Mouse (Mus musculus): ENCODE measurements around the gene Zkscan7. TPM values are rescaled to one million over a fixed set of nuclear protein-coding genes. Genes with fewer than 3 reads are reported as not detected.
"Not testable (repeated sequence)": the region's sequence is repeated elsewhere in the genome, so short reads cannot be mapped to it uniquely, and the experiment has no call there.

The Zkscan7 gene
- total and polyA plus RNA-seq, 2 experiments from 2014 or later, result 1.6 to 5.7 TPM

GRCm38 (mm10) chr9:122845621-122846020, 39.9 kb upstream of the Zkscan7 start:
- H3K4me2 ChIP-seq (ENCODE audit: low read depth, low read length, poor library complexity, severe bottlenecking), result no peak overlapping the region
- H3K9me3 ChIP-seq (ENCODE audit: low read length), result no peaks in the 10 kb centered on the region
- no peaks in the 10 kb centered on the region for H3K4me1 ChIP-seq (ENCODE audit: insufficient read depth, low read length)
- 88% methylated on average over 3 of the region's 3 CpGs for WGBS
- H3K9ac ChIP-seq (replicated peaks; ENCODE audit: low read length, poor library complexity, severe bottlenecking), result no peak overlapping the region
- H3K36me3 ChIP-seq (ENCODE audit: insufficient read depth, low read length), result peaks cover 6% of the 10 kb centered on the region; the same call in 1 of the 2 replicates
- no peak for TF ChIP-seq CTCF (IDR thresholded peaks at IDR 0.05)
- DNase-seq (ENCODE audit: low spot score) (no peak), ATAC-seq (ENCODE audit: low FRiP score) (no peak)
- no peak overlapping the region for H3K4me3 ChIP-seq (ENCODE audit: low read depth, low read length)
- no peaks in the 10 kb centered on the region for H3K27me3 ChIP-seq (ENCODE audit: insufficient read depth, low read length)
- no peak overlapping the region for H3K27ac ChIP-seq (ENCODE audit: low read depth, low read length)

DNA sequence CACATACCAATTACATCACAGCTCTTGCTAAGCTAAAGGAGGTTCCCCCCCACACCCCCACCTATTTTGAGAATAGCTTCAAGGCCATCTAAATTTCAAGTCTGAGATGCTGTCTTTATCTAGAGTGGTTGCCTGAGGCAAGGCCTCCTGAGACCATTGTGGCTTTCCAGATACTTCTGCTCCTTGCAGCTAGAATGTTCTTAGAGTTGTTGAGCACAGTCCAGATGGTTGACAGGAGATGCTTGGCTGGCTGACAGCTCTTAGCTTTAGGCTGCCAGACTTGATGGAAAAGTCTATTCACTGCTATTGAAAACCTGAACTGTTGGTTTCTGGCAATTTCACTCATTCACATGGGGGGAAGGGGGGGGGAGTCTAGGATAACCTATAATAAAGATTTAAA, 39.3 kb upstream of the Zkscan7 start:
- DNase-seq (ENCODE audit: low spot score) (peak; percentile 46), ATAC-seq (ENCODE audit: low FRiP score) (no peak)
- H3K4me2 ChIP-seq (ENCODE audit: low read depth, low read length, poor library complexity, severe bottlenecking), result no peak overlapping the region
- no peak overlapping the region for H3K4me3 ChIP-seq (ENCODE audit: low read depth, low read length)
- no peak overlapping the region for H3K27ac ChIP-seq (ENCODE audit: low read depth, low read length)
- no peaks in the 10 kb centered on the region for H3K27me3 ChIP-seq (ENCODE audit: insufficient read depth, low read length)
- H3K36me3 ChIP-seq (ENCODE audit: insufficient read depth, low read length), result peaks cover 6% of the 10 kb centered on the region; the same call in 1 of the 2 replicates
- no peaks in the 10 kb centered on the region for H3K9me3 ChIP-seq (ENCODE audit: low read length)
- H3K9ac ChIP-seq (replicated peaks; ENCODE audit: low read length, poor library complexity, severe bottlenecking), result no peak overlapping the region
- no peaks in the 10 kb centered on the region for H3K4me1 ChIP-seq (ENCODE audit: insufficient read depth, low read length)
- no peak for TF ChIP-seq CTCF (IDR thresholded peaks at IDR 0.05)

DNA sequence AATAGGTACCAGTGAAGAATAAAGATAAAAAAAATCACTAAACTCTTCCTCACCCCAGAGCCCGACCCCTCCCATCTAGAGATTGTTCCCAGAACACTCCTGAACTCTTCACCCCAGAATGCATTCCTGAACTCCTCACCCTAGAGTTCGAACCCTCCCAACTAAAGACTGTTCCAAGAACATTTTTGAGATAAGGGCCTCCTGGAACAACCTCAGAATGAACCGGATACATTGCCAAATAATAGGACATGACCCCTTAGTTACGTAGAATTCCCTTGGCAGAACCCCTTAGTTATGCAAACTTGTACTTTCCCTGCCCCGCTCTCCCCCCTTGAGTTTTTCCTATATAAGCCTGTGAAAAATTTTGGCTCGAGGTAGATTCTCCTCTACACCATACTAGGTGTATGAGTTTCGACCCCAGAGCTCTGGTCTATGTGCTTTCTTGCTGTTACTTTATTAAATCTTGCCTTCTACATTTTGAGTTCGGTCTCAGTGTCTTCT, 37.6 kb upstream of the Zkscan7 start:
- H3K27me3 ChIP-seq (ENCODE audit: insufficient read depth, low read length); H3K27ac ChIP-seq (ENCODE audit: low read depth, low read length); H3K4me1 ChIP-seq (ENCODE audit: insufficient read depth, low read length); H3K9ac ChIP-seq (replicated peaks; ENCODE audit: low read length, poor library complexity, severe bottlenecking); H3K9me3 ChIP-seq (ENCODE audit: low read length); DNase-seq (ENCODE audit: low spot score); ATAC-seq (ENCODE audit: low FRiP score); H3K4me2 ChIP-seq (ENCODE audit: low read depth, low read length, poor library complexity, severe bottlenecking); H3K4me3 ChIP-seq (ENCODE audit: low read depth, low read length): not testable (repeated sequence)
- 97% methylated on average over 5 of the region's 8 CpGs for WGBS
- H3K36me3 ChIP-seq (ENCODE audit: insufficient read depth, low read length), result peaks cover 22% of the 10 kb centered on the region

- WGBS, result 94% methylated on average over 7 of the region's 7 CpGs
- no peak overlapping the region for H3K4me3 ChIP-seq (ENCODE audit: low read depth, low read length)
Observed at GRCm38 (mm10) chr9:122854526-122854925, 31.0 kb upstream of the Zkscan7 start.

DNA sequence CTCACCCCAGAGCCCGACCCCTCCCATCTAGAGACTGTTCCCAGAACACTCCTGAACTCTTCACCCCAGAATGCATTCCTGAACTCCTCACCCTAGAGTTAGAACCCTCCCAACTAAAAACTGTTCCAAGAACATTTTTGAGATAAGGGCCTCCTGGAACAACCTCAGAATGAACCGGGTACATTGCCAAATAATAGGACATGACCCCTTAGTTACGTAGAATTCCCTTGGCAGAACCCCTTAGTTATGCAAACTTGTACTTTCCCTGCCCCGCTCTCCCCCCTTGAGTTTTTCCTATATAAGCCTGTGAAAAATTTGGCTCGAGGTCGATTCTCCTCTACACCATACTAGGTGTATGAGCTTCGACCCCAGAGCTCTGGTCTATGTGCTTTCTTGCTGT, 30.3 kb upstream of the Zkscan7 start:
- ATAC-seq (ENCODE audit: low FRiP score); H3K4me1 ChIP-seq (ENCODE audit: insufficient read depth, low read length): not testable (repeated sequence)
- 100% methylated on average over 2 of the region's 7 CpGs for WGBS

More at GRCm38 (mm10) chr9:122854526-122854925, 31.0 kb upstream of the Zkscan7 start:
- Histone ChIP-seq H3K9ac (replicated peaks; ENCODE audit: low read length, poor library complexity, severe bottlenecking) (no peak overlapping the region), H3K9me3 (ENCODE audit: low read length) (no peaks in the 10 kb centered on the region), H3K36me3 (ENCODE audit: insufficient read depth, low read length) (peaks cover 71% of the 10 kb centered on the region), H3K4me2 (ENCODE audit: low read depth, low read length, poor library complexity, severe bottlenecking) (no peak overlapping the region), H3K27me3 (ENCODE audit: insufficient read depth, low read length) (no peaks in the 10 kb centered on the region), H3K27ac (ENCODE audit: low read depth, low read length) (no peak overlapping the region), H3K4me1 (ENCODE audit: insufficient read depth, low read length) (no peaks in the 10 kb centered on the region)
- no peak for TF ChIP-seq CTCF (IDR thresholded peaks at IDR 0.05)
- no peak for ATAC-seq (ENCODE audit: low FRiP score)
- no peak for DNase-seq (ENCODE audit: low spot score)

DNA sequence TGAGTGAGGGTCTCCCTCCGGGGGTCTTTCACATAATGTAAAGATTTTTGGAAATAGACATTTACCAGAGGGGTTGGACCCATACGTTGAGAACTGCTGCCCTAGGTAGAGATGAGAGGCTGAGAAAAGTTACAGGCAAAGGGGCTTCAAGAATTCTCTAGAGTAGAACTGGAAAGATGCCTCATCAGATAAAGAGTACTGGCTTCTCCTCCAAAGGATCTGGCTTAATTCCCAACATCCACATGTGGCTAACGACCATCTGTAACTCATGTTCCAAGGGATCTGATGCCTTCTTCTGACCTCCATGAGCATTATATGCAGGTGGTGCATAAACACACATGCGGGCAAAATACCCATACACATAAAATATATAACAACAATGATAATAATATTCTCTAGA, 29.9 kb upstream of the Zkscan7 start:
- DNase-seq (ENCODE audit: low spot score), result no peak
- WGBS, result 98% methylated on average over 4 of the region's 4 CpGs
- Histone ChIP-seq H3K4me2 (ENCODE audit: low read depth, low read length, poor library complexity, severe bottlenecking) (no peak overlapping the region), H3K36me3 (ENCODE audit: insufficient read depth, low read length) (peaks cover 66% of the 10 kb centered on the region), H3K4me3 (ENCODE audit: low read depth, low read length) (no peak overlapping the region), H3K27ac (ENCODE audit: low read depth, low read length) (no peak overlapping the region), H3K9ac (replicated peaks; ENCODE audit: low read length, poor library complexity, severe bottlenecking) (no peak overlapping the region), H3K27me3 (ENCODE audit: insufficient read depth, low read length) (no peaks in the 10 kb centered on the region), H3K4me1 (ENCODE audit: insufficient read depth, low read length) (no peaks in the 10 kb centered on the region), H3K9me3 (ENCODE audit: low read length) (no peaks in the 10 kb centered on the region)
- no peak for ATAC-seq (ENCODE audit: low FRiP score)
- no peak for TF ChIP-seq CTCF (IDR thresholded peaks at IDR 0.05)

More for the DNA sequence above, 30.3 kb upstream of the Zkscan7 start:
- peaks cover 70% of the 10 kb centered on the region for H3K36me3 ChIP-seq (ENCODE audit: insufficient read depth, low read length)
- not testable (repeated sequence) for H3K27ac ChIP-seq (ENCODE audit: low read depth, low read length); H3K4me2 ChIP-seq (ENCODE audit: low read depth, low read length, poor library complexity, severe bottlenecking); H3K27me3 ChIP-seq (ENCODE audit: insufficient read depth, low read length); DNase-seq (ENCODE audit: low spot score); H3K4me3 ChIP-seq (ENCODE audit: low read depth, low read length); H3K9me3 ChIP-seq (ENCODE audit: low read length); H3K9ac ChIP-seq (replicated peaks; ENCODE audit: low read length, poor library complexity, severe bottlenecking)

All from midbrain, postnatal 0 days (tissue).